Mouse (Mus musculus) cerebellum, adult 9-10 months (tissue): ENCODE data around the gene 4930583I09Rik.

Experiments used
- DNase-seq: peaks from one replicate; pipeline ENCODE4 v3.0.0; 2022

Gene 4930583I09Rik

DNA sequence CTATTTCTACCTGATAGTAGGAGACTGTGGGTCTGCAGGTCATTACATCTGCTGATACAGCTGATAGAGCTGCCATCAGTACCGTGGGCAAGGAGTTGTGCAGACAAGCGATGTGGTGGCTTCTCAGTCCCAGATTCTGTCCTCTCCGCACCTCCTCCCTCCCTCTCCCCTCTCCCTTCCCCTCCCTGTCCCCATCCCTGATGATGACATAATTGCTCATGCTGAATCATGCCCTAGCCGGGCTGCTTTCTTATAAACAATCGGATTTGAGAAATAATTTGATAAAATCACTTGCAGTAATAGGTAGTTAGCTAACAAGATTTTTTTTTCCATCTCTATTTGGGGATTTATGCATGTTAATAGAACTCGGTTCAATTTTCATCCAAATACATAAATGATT is at the start of gene 4930583I09Rik:
Gene 4930583I09Rik, minus strand, starts transcription at position 144 of the 400 bp plus-strand sequence.
- no peak for DNase-seq

DNA sequence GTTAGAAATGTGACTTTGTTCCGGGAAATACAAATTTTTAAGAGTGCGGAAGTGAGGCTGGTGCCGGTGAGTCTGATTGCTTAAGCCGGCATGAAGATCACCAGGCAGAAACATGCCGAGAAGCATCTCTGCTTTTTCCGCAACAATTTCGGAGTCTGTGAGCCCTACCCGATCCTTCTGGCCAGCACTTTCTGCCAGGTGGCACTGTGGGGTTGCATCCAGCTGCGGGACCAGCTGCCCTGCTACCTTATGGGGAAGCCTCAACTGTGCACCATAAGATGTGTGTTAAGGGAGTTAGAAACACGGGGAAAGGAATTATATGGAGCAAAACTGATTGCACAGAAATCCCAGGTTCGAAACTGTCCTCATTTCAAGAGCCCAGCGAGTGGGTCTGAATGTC is 40.2 kb upstream of the 4930583I09Rik start:
- DNase-seq = no peak

DNA sequence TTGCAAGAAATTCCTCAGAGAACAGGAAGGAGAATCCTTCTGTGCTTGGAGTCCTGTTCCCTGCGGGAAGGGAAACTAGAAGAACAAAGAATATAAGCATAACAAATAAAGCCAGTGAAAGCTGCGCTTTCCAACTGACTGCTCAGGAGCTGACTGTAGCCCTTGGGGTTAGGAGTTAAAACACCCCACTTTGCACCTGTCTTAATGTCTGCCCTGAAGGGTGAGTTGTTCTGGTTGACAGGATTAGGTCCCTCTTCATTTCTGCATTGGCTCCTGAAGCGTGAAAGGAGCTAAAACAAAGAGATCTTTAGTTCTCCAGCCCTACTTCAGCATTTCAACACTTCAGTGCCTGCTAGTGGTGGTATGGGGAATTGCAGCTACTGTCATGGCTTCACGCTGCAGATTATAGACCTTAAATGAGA is 37.8 kb upstream of the 4930583I09Rik start:
- DNase-seq = no peak

DNA sequence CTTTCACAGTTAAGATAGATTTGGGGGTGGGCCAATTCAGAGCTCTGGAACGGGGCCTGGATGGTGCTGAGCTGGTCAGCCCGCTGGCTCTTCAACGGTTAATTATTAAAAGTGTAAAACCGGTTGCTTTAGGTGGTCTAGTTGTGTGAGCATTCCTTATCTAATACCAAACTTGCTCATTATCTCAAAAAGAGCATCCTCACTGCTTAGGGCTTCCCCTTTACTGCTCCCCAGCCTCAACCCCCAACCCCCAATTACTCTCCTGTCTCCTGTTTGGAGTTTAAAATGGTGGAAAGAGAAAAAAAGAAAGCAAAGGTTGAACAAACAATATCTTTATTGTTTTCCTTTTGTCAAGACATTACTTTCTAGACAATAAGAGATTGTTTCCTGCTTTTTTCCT is 27.9 kb upstream of the 4930583I09Rik start:
- DNase-seq = no peak

DNA sequence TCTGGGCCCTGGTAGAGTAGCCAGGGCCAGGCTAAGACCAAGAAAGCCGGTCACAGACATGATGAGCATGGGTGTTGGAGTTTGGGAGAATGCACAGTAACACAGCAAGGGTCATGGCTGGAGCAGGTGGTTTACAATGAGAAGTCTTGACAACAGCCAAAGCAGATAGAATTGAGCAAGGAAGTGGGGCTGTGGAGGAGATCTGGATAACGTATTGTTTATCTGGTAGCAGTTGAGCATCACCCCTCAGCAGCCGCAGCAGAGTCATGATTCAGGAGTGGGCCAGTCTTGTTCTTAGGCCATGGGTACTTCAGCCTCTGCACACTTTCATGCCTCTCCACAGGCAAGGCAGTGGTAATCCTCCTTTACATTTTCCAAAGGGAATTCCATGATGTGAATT is 25.1 kb upstream of the 4930583I09Rik start:
- DNase-seq = no peak

DNA sequence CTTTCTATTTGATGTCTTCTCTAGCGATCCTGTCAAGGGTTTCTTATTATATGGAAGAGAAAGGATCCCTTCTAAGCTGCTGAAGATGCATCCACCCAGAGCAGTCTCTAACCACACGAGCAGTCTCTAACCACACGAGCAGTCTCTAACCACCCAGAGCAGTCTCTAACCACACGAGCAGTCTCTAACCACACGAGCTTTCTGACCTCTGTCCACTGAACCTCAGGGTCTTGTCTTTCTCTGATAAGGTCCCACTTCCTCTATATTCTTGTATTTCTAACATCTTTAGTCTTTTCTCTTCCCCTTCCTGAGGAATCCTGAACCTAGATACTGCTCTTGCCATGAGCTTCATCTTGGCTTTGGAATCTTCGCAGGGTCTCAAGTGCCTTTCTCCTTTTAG is 23.0 kb upstream of the 4930583I09Rik start:
- DNase-seq = no peak

DNA sequence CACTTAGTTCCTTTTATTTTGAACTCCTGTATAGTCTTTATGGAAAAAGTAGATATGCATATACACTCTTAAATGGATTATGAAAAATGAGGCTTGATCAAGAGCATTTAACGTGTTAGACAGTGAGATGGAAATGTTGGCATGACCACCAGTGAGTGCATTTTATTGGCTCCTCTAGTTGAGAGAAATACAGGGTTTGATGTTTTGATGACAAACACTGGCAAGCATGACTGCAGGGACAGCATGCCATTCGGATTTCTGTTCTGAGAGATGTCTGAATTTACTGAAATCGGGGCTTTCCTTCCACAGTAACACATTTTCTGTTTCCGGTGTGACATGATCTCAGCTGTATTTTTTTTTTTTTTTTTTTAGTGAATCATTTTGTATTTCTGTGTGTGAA is 12.2 kb upstream of the 4930583I09Rik start:
- no peak for DNase-seq

DNA sequence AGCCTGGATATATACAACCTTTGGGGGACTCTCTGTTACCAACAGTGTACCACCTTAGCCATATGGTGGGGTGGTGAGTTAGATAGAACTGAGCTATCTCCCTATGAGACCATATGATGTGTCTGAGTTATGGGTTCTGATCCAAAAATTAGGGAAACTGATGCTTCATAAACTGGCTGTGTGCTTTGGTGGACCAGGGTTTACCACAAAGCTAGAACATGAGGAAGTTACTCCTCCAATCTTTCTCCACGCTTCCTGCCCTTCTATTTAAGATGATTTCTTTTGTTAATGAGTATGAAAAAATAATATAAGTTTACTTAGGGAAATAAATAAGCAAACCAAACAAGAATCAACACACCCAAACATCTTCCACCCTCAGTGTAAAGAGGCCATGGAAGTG is 10.8 kb upstream of the 4930583I09Rik start:
- DNase-seq = no peak

DNA sequence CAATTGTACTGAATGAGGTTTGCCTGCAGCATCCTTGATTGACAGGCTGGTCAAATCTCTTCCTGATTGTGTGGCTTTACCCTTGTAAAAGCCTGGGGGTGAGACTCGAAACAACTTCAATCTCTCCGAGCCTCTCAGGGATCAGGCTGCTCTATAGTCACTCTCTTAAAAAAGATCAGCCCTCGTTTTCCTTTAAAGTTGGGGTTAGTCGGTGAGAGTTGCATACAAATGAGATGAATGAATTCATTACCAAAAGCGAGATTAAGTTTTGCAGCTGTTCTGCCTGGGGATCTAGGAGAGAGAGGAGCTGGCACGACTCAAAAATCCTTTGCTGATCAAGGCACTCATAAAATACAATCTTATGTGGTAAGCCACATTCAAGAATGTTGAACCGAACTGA is 1.0 kb upstream of the 4930583I09Rik start:
- no peak for DNase-seq

DNA sequence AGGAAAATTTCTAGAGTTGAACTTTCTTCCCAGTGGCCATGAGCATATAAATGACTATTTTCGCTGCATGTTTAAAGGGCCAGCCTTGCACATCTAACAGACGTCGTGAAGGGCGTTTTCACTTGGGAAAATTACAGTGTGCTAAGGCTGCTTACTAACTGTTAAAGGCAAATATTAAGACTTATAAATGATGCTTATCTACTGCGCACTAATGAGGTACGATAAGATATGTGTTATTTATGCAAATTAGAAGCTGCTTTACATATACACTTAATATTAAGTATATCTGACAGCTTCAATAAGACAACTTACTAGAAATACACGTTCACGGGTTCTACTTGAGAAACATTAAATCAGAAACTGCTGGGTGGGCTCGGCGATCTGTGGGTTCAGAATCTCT is 481 bp upstream of the 4930583I09Rik start:
- no peak for DNase-seq

DNA sequence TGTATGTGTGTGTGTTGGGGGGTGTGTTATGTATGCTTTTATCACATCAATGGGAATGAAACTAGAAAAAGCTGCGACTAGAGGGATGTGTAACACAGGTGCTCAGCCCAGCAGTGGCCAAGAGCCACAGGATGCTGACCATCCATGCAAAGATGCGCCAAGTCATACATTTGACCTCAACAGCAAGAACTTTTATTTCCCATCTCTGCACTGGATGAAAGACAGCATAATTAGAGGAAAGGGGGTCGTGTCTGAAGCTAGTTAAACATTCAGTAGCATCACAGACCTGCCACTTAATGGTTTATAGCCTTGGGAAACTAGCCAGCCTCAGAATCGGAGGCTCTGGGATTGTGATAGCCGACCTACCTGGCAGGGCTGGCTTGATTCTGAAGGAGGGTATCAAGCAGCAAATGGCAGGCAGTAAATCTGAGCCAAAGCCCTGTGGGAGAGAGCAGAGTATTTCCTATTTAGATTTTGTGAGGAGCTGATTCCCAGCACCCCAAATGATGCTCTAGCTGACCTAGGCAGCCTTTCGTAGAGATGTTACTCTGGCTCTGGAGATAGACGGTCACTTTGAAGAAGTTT is 1.9 kb downstream of the 4930583I09Rik start:
- peak; percentile 65 for DNase-seq

DNA sequence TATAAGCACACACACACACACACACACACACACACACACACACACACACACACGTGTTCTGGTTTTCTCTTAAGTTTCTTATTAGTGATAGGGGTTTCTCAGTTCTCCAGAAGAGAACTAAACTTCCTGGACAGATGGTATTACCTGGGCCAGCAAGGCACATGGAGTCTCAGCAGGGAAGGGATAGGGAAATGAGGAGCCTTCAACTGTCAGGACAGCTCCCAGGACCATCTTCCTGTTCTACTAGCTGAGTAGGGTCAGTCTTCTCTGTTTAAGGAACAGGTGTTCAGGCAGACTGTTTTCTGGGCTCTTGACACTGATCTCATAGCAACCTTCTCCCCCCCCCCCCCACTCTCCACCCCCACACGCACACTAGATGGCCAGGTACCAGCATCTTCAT is 2.8 kb downstream of the 4930583I09Rik start:
- DNase-seq = peak; percentile 84

DNA sequence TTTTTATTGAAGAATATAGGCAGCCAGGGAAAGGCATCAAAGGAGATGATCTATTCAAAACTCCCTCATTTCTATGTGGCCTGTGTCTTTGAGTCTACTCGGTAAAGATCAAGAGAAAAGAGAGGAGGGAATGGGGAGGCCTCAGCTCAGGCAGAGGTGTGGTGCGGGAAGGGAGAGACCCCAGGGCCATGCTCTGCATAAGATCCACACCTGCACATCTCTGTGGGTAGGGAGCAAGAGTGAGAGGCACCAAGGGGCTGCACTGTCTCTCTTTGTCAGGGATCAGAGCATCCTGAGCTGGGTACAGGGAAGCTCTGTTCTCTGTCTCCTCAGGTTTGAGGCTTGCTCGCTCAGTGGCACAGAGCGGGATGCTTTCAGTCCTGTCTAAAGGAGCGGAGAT is 8.4 kb downstream of the 4930583I09Rik start:
- no peak for DNase-seq

DNA sequence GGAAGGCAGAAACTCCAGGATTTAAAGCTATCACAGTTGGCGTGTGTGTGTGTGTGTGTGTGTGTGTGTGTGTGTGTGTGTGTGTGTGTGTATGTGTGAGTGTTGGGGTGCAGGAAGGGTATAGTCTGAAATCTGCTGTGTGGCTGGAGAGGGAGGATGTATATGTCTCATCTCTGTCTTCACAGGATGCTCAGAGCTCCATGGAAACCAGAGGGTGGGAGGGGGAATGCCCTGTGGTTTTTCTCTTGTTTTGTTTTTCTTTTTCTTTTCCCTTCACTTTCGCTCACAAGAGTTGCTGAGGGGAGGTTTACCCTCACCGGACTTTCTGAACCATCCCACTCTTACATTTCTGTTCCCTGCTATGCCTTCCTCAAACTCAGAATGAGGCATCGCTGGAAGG is 9.0 kb downstream of the 4930583I09Rik start:
- no peak for DNase-seq

DNA sequence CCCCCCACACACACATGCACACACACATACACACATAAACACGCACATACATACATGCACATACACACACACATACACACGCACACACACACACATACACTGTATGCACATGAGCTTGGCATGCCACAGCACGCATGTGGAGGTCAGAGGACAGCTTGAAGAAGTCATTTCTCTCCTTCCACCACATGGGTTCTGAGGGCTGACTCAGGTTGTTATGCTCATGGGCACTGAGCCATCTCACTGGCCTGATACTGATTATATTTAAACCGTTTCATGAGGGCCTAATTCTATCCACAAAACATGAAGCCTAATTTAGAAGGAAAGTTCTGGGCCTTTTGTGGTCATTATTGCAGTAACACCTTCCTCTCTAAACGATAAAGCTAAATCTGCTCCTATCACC is 13.3 kb downstream of the 4930583I09Rik start:
- DNase-seq = no peak

DNA sequence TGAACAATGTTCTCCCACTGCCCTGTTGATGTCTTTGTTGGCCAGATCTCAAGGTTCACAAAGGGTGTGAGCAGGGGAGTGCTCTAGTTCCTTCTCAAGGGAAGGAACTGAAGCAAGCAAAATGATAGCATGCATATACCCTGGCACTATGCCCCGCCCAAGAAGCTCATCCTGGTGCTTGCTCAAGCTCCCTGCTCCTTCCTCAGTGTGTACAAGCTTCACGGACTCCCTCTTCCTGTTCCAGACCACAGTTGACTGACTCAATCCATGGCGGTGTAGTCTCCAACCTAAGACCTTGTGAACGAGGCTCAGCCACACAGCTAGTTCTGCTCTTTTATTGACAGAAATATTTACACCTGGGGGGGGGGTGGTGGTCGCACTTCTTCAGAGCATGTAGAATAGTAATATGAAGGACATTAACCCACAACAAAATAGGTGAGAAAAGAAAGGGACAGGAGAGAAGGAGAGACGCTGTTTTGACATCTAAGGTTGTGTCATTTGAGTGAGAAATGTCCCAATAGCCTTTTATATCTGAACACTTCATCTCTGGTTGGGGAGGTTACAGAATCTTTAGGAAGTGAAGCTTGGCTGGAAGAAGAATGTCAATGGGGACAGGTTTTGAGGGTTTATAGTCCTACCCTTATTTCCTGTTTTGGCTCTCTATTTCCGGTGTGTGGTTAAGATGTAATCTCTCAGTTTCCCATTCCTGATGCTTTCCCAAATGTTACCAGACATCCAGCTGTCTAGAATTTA is 14.9 kb downstream of the 4930583I09Rik start:
- no peak for DNase-seq

DNA sequence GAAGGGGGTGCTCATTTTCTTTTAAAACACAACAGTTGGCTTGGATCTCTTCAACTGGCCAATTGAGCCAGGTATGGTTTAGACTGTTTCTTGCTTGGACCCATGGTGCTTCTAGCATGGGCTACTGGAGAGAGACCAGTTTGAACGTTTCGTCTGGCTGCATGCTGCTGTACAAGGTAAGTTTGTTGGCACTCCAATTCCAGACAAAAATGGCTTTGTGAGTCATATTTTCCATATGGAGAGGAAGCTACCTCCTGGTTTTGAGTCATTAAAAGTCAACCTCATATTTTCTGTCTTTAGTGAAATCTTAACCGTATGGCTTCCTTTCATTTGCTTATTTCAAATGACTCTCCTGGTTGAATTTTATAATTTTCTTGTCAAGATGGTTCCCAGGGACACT is 19.6 kb downstream of the 4930583I09Rik start:
- no peak for DNase-seq

DNA sequence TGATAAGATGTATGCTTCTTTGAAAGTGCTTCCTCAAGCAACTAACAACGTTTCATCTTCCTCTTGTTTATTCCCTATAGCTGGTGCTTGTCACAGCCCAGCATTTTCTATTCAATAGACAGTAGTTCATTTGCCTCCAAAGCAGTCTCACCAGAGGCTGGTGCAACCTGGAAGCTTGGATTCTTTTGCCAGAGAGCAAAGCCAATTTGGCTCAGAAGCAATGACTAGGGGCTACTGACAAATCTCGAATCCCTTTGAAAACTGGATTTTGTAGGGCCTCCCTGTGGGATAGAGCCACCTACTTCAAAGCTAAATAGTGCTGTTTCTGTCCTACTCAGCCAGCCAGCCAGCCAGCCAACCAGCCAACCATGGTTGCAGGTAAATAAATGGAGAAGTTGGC is 20.1 kb downstream of the 4930583I09Rik start:
- no peak for DNase-seq

DNA sequence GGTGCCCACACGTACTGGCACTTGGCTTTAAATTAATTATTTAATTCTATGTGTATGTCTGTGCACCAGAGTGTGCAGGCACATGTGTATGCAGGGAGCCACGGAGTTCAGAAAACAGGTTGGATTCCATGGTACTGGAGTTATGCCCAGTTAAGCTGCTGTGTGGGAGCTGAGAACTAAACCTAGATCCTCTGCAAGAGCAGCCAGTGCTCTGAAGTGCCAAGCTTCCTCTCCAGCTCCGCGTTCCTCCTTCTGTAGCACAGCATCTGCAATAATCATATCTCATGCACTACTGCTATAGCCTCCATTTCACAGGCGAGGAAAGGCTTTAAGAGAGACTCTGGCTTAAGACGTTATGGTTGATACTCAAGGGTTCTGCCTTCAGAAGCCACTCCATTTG is 22.3 kb downstream of the 4930583I09Rik start:
- no peak for DNase-seq

DNA sequence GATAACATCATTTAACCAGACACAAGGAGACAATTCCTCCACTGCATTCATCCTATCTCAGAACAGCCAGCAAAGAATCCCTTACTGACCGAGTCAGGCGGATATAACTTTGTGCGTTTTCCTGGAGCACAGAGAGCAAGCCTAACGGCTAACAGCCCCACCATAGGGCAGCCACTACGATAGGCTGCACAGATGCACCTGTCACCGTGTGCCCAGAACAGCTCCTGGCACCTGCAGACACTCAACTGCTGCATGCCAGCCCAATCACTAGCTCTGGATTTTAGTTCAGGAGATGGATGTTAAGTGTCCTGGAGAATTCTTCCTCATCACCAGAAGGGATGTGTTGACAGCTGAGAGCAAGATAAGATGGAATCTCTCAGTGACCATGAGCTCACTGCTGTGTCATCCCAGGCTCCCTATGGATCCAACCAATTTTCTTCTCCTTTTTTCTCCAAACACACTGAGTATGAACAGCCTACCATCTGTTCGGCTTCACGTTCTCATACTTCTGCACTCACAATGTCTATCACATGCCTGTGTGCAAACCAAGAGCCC is 29.8 kb downstream of the 4930583I09Rik start:
- DNase-seq = no peak

DNA sequence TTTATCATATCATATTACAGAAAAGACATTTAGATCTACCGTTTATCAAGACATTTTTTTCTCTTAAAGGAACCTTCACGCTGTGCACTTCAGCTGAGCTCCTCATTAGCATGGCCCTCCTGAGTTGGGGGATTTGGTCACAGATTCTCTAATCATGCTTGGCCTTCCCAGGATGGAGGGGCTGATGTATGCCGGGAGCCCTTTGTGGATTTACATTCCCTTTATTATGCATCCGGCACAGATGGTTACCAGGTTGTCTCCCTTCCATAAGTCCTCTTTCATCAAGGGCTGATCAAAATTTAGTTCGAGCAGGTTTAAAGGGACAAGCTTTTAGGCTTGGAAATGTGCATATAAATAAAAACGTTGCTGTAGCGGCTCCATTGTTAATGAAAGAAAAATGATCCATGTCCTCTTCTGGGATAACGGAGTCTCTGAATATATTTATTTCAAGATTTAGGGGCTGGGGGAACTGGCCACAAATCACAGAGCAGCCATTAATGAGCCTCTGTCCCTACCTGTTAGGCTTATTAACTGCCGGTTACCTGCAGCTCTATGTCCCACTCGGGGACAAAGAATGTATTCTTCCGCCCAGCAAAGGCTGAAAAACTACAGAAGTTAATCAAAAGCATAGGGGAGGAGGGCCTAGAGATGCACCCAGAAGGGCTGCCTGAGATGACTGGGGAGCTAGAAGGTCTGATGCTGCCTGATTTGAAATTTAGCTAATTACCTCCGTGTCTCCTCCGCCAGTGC is 31.3 kb downstream of the 4930583I09Rik start:
- DNase-seq = no peak

DNA sequence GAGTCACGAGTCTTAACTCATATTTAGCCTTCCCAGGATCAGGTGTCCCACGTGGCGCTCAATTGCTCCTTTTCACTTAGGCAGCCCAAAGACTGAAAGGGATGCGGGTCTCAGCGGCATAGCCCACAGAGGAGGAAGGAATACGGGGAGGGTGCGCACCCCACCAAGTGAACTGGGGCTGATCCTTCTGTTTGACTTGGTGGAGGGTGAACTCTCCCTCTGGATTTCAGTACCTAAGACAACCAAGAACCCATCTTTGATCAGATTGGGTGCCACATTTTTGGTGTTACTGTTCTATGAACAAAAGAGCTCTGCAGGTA is 33.0 kb downstream of the 4930583I09Rik start:
- DNase-seq = no peak

DNA sequence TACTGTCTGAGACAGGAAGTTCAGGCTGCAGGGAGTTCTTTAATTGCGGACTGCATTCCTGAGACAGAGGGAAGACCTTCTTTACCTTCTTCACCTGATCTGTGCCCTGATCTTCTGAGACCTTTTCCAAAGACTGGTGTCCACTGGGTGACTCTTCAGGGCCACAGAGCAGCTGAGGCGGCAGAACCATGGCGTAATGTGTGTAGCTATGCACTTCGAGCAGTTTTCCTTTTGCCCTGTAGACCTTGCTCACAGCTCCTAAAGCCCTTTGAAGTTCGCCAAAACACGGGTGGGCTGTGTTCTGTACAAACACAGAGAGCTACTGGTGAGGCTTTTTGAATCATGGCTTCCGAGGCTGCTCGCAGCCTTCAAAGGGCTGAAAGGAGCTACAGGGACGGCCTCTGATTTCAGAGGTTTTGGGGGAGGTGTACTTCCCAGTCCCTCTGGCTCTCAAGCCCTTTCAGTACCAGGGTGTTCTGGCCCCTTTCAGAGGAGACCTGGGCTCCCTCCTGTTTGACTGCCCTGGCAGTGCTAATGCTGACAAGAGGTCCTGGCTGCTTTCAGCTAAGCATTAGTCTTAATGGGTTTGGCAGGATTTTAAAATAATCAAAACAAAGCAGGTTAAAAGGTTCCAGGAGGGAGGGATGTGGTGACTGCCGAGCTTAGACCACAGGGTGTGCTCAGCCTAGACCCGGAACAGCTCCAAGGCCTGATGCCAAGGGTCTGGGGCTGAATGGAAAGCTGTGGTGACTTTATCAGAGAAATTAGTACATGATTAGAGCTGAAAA is 33.5 kb downstream of the 4930583I09Rik start:
- no peak for DNase-seq
